ENCODE assay signal across 10 mouse cellular contexts in the genomic region with DNA sequence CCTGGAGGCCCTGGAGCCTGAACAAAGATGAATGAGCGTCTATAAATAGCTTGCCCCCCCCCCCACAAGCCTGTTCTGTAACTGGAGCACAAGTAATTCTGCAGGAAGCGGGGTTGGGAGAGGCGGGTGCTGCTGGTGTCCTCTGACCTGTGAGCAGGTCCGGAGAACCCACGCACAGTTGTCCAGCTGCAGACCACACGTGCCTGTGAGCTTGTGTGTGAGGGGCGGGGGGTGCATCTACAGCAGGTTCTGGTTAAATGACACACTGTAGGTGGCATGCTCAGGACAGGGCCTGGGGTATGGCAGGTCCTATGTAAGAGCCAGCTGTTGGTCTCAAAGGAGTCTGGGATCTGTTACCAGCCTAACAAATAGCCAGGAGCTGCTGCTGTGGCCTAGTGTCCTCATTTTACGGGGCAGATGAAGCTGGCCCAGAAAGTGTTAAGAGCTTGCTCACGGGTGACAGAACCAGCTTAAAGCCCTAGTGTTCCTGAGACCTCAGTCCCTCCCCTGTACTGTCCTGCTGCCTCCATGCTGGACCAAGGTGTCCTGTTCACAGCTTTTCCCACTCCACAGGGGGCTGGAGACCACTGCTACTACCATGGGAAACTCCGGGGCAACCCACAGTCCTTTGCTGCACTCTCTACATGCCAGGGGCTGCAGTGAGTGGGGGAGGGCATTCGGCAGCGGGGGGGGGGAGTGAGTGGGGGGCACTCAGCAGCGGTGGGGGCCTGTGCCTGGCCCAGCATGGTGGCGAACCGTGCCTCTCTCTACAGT. TPM values are rescaled to one million over a fixed set of nuclear protein-coding genes. Genes with fewer than 3 reads are reported as not detected.
DNase-seq lines count a peak whose midpoint lies in the region; ATAC-seq and TF ChIP-seq lines count a peak whose summit lies in the region.
"Had no signal": no experiment of that assay in that cellular context is flagged by ENCODE, and none has a peak within 500 bp of the region (broad histone marks: within the 10 kb centered on the region; RNA-seq: fewer than 3 reads in every experiment).

No protein-coding gene starts in this region.

- 19% methylated on average over 15 of the region's 15 CpGs for WGBS in limb, embryonic 13.5 days

- H3K36me3 ChIP-seq in limb, embryonic 13.5 days: 0 out of 2 replicates have a peak, but pooled peaks cover 1% of the 10 kb centered on the region

- H3K27ac ChIP-seq in gastrocnemius, adult 2 months: peak overlapping the region; percentile 43; the same call in 1 of the 2 replicates
- peak overlapping the region; percentile 36; the same call in 1 of the 2 replicates for H3K27ac ChIP-seq in left cerebral cortex, adult 2 months
- peak overlapping the region; percentile 28; the same call in 1 of the 2 replicates for H3K27ac ChIP-seq in limb, embryonic 13.5 days

- no peaks in the 10 kb centered on the region for H3K27me3 ChIP-seq in limb, embryonic 13.5 days

- intact Hi-C loops in gastrocnemius, adult 2 months (cut with DNase I): loop anchor here (5.0 kb wide), 2 partner anchors 34 to 221 kb away; no protein-coding TSS in a partner anchor
- intact Hi-C loops in left cerebral cortex, adult 2 months (cut with DNase I): no loop called here
- intact Hi-C loops in left cerebral cortex, postnatal 25 days (cut with DNase I): loop anchor here (5.0 kb wide), 1 partner anchor 34 kb away; no protein-coding TSS in a partner anchor
- intact Hi-C loops in gastrocnemius, postnatal 14 days (cut with DNase I; ENCODE audit: low total_unique reads): loop anchor here (5.0 kb wide), 1 partner anchor 96 kb away; no protein-coding TSS in a partner anchor

- peak overlapping the region; percentile 14; the same call in 1 of the 2 replicates for H3K4me2 ChIP-seq in limb, embryonic 13.5 days (replicated peaks)

- TF ChIP-seq CTCF in gastrocnemius, adult 2 months (IDR thresholded peaks at IDR 0.05): no peak
- TF ChIP-seq CTCF in left cerebral cortex, adult 2 months (IDR thresholded peaks at IDR 0.05): no peak

- peak overlapping the region; percentile 19; the same call in 1 of the 2 replicates for H3K4me3 ChIP-seq in gastrocnemius, adult 2 months
- H3K4me3 ChIP-seq in left cerebral cortex, adult 2 months: no peak overlapping the region
- H3K4me3 ChIP-seq in limb, embryonic 13.5 days: no peak overlapping the region

- peak; percentile 46 for DNase-seq in gastrocnemius, adult 2 months
- no peak for DNase-seq in gastrocnemius, adult 18-20 months (ENCODE audit: low spot score)
- no peak for DNase-seq in left cerebral cortex, adult 2 months (ENCODE audit: extremely low spot score in 1 of 2, low spot score in 2 of 2)
- DNase-seq in left cerebral cortex, postnatal 25 days (ENCODE audit: low spot score in 2 of 2): no peak
- DNase-seq in cerebellum, adult 9-10 months: peak; percentile 59
- no peak for DNase-seq in gastrocnemius, postnatal 14 days
- DNase-seq: right cerebral cortex, postnatal 25 days had no signal

- peaks cover 36% of the 10 kb centered on the region for H3K4me1 ChIP-seq in limb, embryonic 13.5 days

- no peak overlapping the region; the same call in 1 of the 2 replicates for H3K9ac ChIP-seq in limb, embryonic 13.5 days

- no peak for ATAC-seq in limb, embryonic 13.5 days (ENCODE audit: low FRiP score, low read depth)
- no peak for ATAC-seq in CD4-positive, CD25-positive, alpha-beta regulatory T cell, adult 4 months
- ATAC-seq: lung, postnatal 0 days had no signal

- H3K9me3 ChIP-seq in limb, embryonic 13.5 days: no peaks in the 10 kb centered on the region

RNA-seq across cellular contexts. Expression of gene Adam11, which starts 9.6 kb away (rescaled TPM):
- total RNA-seq in gastrocnemius, adult 2 months (2021): under 1 TPM; 0.33 to 0.67 TPM
- under 1 TPM; 0.31 to 0.41 TPM for total RNA-seq in gastrocnemius, adult 18-20 months (2021)
- total RNA-seq in left cerebral cortex, adult 2 months (2021): 100 to 1,000 TPM; 128 to 140 TPM
- 100 to 1,000 TPM; 118 to 139 TPM for total RNA-seq in left cerebral cortex, postnatal 25 days (2021)
- 14.7 and 15.8 TPM in 2 replicates for polyA plus RNA-seq in limb, embryonic 13.5 days (2015; fragmentation: Nextera tagmentation; extraction: Ambion mirVana)
- not detected for polyA plus RNA-seq in CD4-positive, CD25-positive, alpha-beta regulatory T cell, adult 4 months (2017; shearing (Covaris generic))
- 1 to 10 TPM in 1 of 2 experiments, under 1 TPM in 1; 0.84 to 1.4 TPM for total RNA-seq in gastrocnemius, postnatal 14 days (2021)

RNA-seq across cellular contexts. Expression of gene Gjc1, which starts 48.7 kb away (rescaled TPM):
- 1 to 10 TPM; 4.4 to 6.4 TPM for total RNA-seq in gastrocnemius, adult 2 months (2021)
- total RNA-seq in gastrocnemius, adult 18-20 months (2021): 1 to 10 TPM; 3.7 to 4.6 TPM
- total RNA-seq in left cerebral cortex, adult 2 months (2021): 1 to 10 TPM; 6.1 to 6.6 TPM
- total RNA-seq in left cerebral cortex, postnatal 25 days (2021): 1 to 10 TPM; 7.3 to 8.0 TPM
- polyA plus RNA-seq in limb, embryonic 13.5 days (2015; fragmentation: Nextera tagmentation; extraction: Ambion mirVana): 75.6 and 78.1 TPM in 2 replicates
- under 1 TPM in 1 of 2 experiments, not detected in 1; 0.28 TPM for polyA plus RNA-seq in CD4-positive, CD25-positive, alpha-beta regulatory T cell, adult 4 months (2017; shearing (Covaris generic))
- 10 to 100 TPM; 15.2 to 17.9 TPM for total RNA-seq in gastrocnemius, postnatal 14 days (2021)

Comparison
In these comparisons a context has a peak if more than half of its experiments do, and no peak if none do; other contexts are left out.
1. DNase-seq: peak in gastrocnemius, adult 2 months (single experiment) and cerebellum, adult 9-10 months (single experiment); none in gastrocnemius, adult 18-20 months (single experiment), left cerebral cortex, adult 2 months (0 of 2), left cerebral cortex, postnatal 25 days (0 of 2) and gastrocnemius, postnatal 14 days (single experiment).
2. RNA of gene Adam11, which starts 9.6 kb away (total RNA-seq): 128 to 140 TPM in left cerebral cortex, adult 2 months and 118 to 139 TPM in left cerebral cortex, postnatal 25 days; 0.84 to 1.4 TPM in gastrocnemius, postnatal 14 days, 0.33 to 0.67 TPM in gastrocnemius, adult 2 months and 0.31 to 0.41 TPM in gastrocnemius, adult 18-20 months; every median in the first group is over 10 times any median in the second.
3. Peak in every context shown above with its lines, with median percentiles within 50 percentile points of each other: H3K27ac ChIP-seq.